Mouse (Mus musculus) hindlimb bud, embryonic 11.5 days (tissue): Measurements from ENCODE around the gene C2cd3.

Source experiments
- DNase-seq: peaks from one replicate; pipeline ENCODE4 v3.0.0-alpha.2; 2012; ENCODE audit warnings: low read depth, low spot score; ENCODE audit errors: extremely low spot score

C2cd3 gene

DNA sequence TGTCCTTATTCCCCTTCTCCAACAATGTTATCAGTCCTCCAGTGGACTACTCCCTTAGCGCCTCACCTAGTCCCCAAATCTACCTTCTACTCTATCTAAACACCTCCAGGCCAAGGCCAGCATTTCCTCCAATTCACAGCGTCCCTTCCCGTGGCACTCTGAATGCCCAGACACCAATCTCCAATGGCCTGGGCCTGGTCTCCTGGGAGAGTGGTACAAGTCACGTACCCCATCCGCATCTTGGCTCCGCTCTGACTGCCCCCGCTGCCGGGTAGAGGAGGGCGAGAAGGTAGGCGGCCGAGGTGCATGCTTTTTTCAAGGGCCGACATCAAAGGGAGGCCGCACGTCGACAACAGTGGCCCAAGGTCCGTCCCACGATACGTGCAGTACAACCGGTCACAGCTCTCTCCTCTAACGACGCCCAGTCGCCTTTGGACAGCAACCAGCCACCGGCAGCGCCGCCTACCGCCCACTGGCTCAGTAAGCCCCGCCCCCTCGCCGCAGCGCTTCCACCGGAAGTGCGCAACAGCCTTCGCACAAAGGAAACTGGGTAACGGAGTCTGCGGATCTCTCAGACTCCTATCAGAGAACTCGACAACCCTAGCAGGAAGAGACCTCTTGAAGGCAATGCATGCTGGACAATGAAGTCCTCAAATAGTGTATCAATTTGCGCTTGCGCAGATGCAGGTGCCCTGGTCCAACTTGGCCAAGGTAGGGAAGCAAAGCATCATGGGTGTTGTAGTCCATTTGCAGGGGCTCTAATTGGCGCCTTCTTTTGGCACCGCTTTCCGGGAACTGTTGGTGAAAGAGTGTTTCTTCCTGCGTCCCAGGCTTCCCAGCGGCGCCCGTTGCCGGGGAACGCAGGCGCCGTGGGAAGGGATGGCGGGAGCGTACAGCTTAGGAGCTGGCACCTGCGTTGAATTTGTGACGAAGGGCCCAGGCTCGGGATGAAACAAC lies at the start of gene C2cd3, which contains the start of gene Ppme1:
TSS of gene C2cd3 (plus strand) at position 739 of the 957 bp plus-strand sequence.
TSS of gene Ppme1 (minus strand) at position 813 of the 957 bp plus-strand sequence.
- peak; percentile 100 for DNase-seq

DNA sequence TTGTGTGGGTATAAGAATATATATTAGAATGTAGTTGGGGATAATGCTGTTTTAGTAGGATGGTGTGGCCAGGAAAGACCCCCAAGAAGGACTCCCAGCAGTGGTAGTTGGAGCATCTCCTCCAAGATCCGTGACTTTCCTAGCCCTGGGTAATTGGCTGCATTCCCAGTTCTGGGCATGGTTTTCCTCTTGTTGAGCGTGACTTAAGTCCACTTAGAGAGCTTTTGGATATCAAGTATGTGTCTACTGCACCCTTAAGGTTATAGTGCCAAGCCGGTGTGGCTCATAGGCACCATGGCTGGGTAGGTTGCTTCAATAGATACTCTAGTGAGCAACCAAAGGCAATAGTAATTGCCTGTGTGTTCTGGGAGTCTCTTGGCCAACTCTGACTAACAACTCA lies 48.3 kb upstream of the C2cd3 start:
- DNase-seq, result no peak

DNA sequence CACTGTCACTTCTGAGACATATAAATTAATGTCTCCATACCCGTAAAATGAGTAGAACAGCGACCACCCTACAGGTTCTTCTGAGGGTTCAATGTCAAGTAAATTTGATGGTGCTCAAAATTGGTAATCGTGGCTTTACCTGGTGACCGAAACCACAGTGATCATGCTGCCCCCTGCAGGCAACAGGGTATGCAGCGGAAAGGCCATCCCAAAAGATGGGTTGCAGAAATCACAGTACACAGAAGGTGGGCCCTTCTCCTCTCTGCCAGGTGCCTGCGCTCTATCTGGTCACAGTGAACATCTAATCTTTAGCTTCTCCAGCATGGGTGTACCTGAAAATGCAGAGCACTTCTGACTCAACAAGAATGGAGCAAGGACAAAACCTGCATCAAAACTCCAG lies 46.6 kb upstream of the C2cd3 start:
- DNase-seq, result no peak

DNA sequence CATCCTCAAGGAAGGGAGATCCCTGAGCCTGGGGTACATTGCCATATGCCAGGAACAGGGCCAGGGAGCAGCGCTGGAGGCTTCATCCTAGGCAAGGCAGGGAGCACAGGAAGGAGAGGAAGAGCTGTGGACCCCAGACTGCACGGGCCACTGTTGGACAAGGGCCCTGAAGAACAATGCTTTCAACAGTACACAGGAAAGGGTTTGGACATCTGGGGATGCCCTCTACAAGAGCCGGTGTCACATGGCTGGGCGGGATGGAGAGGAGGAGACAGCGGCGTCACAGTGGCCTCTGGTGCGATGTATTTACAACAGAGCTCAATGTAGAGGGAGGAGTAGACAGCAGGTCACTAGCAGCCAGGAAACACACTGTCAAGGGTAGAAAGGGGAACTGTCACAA lies 44.5 kb upstream of the C2cd3 start:
- DNase-seq, result no peak

DNA sequence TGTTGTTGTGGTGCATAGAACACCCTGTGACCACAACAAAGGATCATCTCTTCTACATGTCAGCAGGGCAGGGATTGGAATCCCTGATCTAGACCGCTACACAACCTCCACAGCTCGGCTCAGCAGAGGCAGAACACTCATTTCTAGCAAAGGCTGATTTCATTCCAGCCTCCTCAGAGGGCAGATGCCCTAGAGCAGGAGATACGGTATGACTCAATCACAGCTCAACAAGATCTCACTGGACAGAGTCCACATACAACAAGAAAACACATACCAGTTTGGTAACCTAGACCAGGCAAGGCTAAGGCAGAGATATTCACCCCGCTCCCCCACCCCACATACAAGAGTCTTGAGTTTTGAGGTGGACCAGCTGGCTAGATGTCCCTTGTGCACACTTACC lies 43.4 kb upstream of the C2cd3 start:
- no peak for DNase-seq

DNA sequence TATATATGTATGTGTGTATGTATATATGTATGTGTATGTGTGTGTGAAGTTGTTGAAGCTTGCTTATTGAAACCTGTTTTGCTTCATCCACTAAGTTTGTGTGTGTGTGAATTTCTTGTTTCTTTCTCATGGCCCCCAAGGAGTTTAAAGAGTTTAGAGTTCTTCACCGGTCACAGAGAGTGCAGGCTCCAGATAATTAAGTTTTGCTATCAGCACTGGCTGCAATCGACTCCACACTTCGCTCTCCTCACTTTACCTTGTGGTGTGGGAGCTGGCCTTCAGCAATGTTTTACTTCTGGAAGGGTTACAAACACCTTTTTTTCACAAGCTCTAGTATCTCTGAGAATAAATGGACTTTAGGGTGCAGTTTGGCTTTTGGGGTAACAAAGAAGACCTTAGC lies 40.8 kb upstream of the C2cd3 start:
- DNase-seq, result no peak

DNA sequence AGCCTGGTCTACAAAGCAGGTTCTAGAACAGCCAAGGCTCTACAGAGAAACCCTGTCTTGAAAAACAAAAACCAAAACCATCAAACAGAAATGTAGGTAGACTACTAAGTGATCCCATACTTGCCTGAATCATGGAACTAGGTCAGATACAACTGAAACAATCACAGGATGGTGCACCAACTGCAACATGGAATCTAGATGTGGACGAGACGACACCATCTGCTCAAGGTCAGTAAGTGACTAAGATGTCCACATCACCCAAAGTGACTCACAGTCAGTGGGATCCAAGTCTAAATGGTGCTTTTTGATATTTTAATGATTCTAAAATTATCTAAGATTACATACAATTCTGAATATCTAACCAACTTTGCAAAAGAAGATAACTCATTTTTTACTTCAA lies 36.1 kb upstream of the C2cd3 start:
- DNase-seq, result no peak

DNA sequence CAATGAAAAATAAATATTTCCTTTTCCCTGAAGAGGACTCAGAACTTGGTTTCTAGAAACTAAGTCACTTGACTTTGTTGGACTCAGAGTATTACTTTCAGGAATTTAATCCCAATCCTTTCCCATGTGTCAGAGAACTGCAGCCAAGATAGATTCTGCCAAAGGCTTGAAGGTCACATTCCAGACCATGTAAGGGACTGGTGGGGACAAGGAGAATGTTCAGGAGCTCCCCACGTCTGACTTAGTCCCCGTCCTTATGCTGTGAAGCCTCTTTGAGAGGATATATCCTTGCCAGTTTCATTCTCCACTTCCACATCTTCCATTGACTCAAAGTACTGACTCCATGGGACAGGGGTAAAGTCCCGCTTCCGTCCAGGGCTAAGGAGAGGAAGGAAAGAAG lies 17.0 kb upstream of the C2cd3 start:
- DNase-seq, result no peak

DNA sequence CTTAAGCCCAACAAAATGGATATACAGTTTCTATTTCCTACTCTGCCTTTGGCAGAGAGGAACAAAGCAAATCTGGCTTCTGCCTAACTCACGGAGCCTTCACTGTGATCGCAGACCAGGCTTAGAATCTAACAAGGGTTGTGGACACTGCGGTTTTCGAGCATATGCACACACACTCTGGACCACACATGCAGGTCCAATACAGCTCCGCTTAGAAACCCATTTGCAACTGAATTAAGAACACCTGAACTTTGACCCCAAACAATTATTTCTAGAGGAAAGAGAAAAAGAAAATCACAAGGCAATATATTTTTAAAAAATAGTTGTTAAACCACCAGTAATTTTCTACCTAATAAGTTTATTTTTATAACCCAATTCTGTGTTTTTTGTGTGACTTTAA lies 15.7 kb upstream of the C2cd3 start:
- no peak for DNase-seq

DNA sequence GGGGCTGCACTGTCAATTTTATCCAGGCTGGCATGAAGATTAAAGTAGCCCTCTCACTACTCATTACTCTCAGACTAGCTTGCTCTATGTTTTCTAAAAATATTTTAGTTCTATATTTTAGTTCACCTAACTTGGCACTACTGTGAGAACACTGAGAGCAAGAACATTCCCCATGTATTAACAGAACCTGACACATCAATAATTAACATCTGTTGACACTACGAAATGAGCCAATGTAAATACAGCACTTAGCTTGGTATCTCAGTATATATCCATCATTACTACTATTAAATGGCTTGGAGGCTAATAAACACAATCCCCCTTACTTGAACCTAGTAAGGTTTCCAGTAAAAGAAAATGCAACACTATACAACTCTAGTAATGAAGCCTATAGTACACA lies 15.3 kb upstream of the C2cd3 start:
- no peak for DNase-seq

DNA sequence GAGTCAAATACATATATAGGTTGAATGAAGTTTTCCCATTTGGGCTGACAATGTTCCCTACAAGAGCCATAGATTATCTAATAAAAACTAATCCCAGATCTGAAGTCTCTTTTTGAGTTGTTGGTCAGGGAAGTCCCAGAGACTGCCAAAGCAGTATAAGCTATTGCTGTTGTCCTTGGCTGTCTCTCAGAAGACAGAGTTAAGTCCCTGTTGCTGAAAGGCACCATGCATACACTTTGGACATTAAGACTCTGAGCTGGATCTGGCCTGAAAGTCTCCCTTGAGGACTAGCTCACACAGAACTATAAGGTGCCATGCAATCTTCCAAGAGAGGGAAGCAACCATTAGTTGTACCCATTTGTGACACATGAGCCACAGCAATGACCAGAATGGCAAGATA lies 14.2 kb upstream of the C2cd3 start:
- no peak for DNase-seq

DNA sequence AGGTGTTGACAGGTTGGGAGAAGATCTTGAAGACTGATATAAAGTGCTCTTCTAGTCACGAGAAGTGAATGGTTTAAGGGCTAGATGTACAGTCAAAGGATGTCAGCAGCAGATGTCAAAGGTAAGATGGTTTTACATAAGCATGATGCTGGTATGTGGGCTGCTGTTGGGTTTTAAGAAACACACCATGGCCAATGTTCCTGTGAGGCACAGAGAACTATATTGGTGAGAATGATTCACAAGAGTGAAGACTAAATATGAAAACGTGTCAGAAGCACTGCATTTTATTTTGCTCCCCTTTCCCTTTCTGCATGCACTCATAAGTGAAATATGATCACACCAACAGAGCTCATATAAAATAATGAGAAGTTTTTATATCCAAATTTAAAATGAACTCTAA lies 8.9 kb upstream of the C2cd3 start:
- DNase-seq, result no peak

DNA sequence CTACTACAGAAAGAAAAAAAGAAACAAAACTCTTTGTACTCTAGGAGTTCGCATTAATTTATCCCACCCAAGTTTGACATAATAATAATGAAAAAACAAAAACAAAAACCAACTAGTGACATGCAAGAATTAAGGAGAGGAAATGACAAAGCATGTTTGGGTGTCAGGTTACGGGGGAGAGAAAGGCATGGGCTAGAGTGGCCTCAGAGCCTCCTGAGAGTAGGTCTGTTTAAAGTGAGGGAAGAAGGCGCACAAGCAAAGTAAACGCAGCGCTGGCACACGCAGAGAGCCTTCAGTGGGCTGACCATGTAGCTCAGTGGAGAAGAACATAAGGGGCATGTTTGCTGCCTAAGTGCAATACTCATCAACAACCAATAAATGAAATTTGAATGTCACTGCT lies 7.1 kb upstream of the C2cd3 start:
- DNase-seq, result no peak

DNA sequence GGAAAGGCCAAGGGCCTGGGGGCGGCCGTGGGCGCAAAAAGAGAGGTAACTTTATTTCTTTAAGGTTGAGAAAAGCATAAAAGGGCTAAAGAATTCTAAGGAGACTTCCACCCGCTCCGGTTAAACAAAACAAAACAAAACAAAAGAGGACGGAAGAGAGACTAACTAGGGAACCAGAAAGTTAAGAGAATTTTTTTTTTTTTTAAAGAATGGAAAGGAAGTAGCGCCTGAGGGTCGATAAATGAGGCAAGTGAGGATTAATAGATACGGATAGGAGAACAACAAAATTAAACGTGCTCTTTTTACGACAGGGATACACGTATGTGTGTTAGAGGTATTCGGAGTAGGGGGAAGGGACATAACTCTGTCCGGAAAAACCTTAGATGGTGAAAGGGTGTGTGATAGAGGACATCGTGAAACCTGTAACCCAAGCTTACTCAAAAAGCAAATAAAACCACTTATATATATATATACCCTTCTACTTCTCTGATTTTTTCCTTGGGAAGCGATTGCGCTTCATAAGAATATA lies 483 bp downstream of the C2cd3 start:
- peak; percentile 28 for DNase-seq

DNA sequence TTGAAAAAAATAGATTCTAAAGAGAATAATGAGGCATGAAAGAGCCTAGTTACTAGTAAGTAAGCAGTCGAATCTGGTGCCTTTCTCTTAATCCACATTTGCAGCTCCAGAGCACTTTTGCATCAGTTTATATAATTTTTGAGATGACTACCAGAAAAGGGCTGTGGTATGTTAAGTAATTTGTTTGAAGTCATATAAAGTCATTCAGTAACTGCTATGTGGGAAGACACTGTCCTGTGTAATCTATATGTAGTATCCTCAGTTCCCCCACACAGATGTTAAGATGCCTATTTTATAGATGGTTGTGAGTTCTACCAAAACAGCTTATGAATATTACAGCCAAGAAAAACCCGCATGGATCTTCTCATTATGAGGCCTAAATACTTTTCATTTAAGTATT lies 6.2 kb downstream of the C2cd3 start:
- DNase-seq, result no peak

DNA sequence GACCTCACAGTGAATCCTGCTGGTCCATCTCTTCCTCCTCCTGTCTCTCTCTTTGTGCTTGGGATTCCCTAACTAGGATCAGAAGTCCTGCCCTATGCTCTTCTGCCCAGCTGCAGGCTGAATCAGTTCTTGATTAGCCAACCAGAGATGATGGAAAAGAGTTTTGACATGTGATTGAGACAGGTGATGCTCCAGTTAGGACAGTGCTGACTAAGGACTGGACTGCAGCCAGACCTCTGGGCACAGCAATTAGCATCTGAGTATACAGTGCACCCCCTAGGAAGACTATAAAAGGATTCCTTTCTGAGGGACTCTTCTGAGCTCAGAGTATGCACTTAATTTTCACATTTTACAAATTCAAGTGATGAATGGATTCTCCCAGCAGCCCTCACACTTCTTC lies 9.1 kb downstream of the C2cd3 start:
- DNase-seq, result no peak

DNA sequence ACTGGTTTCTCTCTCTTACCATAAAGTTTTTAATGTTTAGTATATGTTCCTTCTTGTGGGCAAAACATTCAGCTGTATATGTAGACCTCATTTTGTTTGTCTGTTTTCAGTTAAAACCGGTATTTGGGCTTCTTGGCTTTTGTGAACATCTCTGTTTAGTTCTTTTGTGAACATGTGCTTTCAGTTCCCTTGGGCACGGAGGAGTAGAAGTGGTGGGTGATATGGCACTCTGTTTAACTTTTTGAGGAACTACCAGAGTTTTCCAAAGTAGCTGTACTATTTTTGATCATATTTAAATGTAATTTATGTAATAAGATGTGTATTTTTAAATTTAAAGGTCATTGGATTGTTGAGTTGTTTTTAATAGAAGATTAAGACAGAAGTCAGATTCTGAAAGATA lies 11.2 kb downstream of the C2cd3 start:
- no peak for DNase-seq

DNA sequence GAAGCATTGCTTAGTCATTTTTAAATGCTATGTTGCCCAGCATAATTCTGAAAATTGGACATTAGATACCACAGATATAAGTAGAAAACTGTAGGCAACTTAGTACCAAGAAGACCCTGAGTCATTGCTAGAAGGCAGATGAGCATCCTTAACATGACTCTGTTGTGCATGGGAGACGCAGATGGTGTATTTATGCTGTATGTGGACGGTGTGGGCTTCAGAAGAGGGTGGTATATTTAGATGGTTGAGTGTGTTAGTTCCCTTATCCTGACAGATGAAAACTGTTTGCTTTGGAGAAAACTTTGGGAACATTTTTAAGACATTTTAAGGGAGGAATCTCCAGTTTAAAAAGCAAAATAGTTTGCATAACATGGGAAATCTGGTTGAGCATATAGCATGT lies 16.1 kb downstream of the C2cd3 start:
- no peak for DNase-seq

DNA sequence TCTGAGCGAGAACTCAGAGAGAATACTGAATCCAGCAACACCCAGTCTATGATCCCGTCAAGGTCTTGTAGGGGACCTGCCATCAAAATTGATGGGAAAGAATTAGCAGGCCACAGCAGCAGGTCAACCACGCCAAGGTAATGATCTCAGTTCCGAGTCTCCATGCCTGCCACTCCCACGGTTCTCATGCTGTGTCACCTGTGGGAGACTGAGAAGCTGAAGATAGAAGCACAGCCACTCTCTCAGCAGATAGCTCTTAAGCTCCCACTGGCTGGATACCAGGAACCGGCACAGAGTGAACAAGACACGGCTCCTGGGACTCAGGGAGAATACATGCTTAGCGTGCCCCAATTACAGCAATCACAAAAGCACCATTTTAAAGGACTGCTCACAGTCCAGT lies 18.1 kb downstream of the C2cd3 start:
- no peak for DNase-seq

DNA sequence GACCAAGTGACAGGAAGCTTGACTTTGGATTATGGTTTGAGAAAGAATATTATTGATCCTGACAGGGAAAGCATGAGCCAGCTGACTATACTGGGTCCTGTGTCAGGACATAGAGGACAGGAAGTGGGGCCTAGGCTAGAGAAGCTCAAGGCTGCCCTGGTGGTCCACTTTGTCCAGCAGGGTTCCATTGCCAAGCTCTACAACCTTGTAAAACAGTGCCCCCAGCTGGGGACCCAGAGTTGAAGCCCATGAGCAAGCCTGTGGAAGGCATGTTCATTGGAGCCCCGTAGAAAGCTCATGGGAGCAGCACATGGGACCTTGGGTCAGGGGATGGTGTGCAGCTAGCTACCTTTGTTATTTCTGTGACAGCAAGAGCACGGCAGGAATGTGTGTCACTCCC lies 20.2 kb downstream of the C2cd3 start:
- DNase-seq, result no peak

DNA sequence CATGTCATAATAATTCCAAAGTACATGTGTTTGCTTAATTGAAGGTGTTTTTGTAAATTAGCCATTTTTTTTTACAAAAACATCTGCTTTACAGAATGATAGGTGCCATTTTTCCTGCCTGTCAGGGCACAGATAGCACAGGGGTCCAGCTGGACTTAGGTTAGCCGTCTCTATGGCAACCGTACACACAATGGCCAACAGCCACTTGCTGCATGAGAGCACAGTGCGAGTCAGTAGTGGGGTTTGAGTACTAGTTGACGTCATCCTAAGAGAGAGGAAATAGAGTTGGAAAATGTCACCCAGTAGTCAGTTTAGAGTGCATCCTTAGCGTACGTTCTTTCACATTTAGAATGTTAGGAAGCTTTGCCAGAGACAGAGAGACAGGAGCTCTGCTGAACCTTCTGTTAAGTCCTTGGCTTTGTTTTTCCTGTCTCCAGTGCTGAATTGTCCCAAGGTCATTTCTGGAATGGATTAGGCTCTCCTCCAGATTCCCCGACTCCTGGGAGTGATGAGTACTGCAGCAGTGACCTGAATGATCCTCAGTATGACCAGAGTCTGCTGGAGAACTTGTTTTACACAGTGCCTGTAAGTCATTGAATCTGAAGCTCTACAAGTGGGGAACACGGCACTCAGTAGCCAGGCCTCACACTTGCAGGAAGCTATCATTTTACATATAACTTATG lies 27.3 kb downstream of the C2cd3 start:
- no peak for DNase-seq

DNA sequence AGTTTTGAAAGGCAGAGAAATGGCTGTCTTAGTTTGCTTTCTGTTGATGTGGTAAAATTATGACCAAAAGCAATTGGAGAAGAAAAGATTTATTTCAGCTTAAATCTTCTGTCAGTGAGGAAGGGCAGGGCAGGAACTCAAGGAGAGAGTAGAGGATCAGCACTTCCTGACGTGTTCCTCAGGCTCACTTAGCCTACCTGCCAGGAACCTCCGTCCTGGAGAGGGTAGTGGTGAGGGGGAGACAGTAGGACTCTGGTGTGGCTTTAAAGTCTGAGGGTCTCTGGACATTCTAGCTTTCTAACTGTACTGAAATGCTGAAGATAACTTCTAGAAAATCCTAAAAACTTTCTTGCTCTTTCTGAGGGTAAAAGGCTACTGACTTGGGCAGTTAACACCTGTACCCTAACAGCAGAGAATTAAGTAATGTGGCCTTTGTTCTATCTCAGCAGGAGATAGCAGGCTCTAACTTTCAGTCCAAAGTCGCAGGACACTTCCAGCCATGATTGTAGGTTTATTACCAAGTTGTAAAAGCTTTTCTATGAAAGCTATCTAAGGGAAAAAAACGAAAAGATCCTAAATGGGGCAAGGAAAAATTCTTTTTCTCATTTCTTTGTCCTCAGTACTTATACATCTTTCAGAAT lies 29.0 kb downstream of the C2cd3 start:
- DNase-seq, result no peak
